Mouse (Mus musculus): ENCODE data around the gene Mindy3.
"Not testable (repeated sequence)": the region's sequence is repeated elsewhere in the genome, so short reads cannot be mapped to it uniquely, and the experiment has no call there.

GRCm38 (mm10) chr2:12423426-12423825 lies 4.2 kb upstream of the Mindy3 start:
- TF ChIP-seq CTCF (IDR thresholded peaks at IDR 0.05; ENCODE audit: control insufficient read depth, insufficient read depth, insufficient read length); MAX (IDR thresholded peaks at IDR 0.05); CEBPB (IDR thresholded peaks at IDR 0.05; ENCODE audit: low read depth); MYOG (IDR thresholded peaks at IDR 0.05; ENCODE audit: control insufficient read depth, extremely low read depth, insufficient read length); USF1 (IDR thresholded peaks at IDR 0.05; ENCODE audit: low read depth); MYOD1 (IDR thresholded peaks at IDR 0.05; ENCODE audit: control insufficient read depth, insufficient read length, low read depth): not testable (repeated sequence)
